Mouse (Mus musculus): ENCODE results near the gene Prkacb.

DNA sequence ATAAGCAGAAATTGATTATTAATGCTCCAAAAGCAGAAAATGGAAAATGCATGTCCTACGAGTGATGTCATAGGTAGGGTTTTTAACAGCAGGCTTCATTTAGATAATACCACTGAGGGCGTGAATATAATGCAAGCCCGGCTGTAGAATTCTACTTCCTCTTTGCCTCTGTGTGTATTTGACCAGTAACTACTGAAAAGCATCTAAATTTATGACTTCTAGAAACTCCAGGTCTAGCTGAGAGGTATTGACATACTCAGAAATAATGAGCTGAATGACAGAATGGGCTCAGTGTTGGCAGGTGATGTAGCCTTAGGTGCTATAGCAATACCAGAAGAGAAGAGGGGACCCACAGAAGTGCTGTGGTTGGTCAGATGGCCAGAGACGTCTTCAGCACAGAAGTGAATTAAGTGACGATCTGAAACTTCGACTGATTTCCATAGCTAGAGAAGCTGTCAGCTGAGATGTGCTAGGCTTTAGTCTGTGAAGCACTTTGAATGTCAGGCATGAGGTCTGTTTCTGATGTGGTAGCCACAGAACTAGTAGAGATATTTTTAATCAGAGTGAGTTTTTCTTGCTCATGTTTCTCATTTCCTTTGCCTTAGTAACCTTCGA lies 41.8 kb upstream of the Prkacb start:
- TF ChIP-seq POLR2A (IDR thresholded peaks at IDR 0.05; ENCODE audit: control insufficient read depth, low read depth, low read length) (no peak), CTCF (IDR thresholded peaks at IDR 0.05; ENCODE audit: control insufficient read depth, insufficient read depth, insufficient replicate concordance, low read depth, low read length) (no peak)
